Mouse (Mus musculus): ENCODE data around the gene Ddx50.
"Not testable (repeated sequence)": the region's sequence is repeated elsewhere in the genome, so short reads cannot be mapped to it uniquely, and the experiment has no call there.

The Ddx50 gene

DNA sequence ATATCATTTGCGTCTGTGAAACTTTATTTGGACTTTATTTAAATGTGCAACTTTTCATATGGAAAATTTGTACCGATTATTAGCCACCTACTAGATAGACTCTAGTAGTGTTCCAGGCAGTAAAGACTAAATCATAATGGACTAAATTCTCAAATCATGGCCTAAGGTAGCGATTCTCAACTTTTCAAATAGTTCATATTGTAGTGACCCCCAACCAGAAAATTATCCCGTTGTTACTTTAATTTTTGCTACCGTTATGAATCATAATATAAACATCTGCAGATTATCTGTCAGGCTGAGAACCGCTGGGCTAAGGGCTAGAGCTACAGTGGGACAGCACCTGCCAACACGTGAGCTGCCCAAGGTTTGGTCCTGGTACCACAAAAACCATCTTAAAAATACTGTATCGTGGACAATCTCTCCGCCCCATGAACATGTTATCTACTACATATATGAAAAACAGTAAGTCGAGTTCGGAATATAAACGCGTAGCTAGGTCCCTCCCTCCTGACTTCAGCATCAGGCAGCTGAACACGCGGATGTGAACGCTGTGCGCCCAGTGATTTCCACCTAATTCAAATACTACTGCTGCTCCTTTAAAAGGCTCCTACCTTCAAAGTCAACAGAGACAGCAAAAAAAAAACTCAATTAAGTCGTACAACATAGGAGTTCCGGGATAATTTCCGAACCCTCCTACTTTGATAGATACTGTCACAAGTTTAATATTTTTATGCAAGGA is 49.8 kb downstream of the Ddx50 start:
- DNase-seq (ENCODE audit: low read depth) = no peak

DNA sequence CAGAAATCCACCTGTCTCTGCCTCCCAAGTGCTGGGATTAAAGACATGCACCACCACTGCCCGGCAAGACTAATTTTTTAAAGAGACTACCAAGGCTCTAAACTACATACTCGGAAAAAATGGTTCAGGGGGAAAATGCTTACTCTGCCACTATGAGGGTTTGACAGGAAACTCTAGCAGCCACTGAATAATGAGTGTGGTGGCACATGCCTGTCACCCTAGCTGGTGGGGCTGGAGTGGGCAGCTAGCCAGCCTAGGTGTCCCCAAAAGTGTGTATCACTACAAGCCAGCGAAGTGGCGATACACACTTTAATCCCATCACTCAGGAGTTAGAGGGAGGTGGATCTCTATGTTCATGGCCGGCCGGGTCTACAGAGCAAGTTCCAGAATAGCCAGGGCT is 51.0 kb downstream of the Ddx50 start:
- DNase-seq (ENCODE audit: low read depth) = no peak

DNA sequence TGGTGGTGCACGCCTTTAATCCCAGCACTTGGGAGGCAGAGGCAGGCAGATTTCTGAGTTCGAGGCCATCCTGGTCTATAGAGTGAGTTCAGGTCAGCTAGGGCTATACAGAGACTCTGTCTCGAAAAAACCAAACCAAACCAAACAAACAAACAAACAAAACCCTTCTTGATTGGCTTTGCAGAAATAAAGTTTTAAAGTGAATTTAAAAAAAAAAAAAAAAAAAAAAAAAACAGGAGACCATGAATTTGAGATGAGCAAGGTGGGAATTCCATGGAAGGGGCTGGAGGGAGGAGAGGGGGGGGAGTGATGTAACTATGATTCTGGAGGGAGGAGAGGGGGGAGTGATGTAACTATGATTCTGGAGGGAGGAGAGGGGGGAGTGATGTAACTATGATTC is 51.7 kb downstream of the Ddx50 start:
- not testable (repeated sequence) for DNase-seq (ENCODE audit: low read depth)

DNA sequence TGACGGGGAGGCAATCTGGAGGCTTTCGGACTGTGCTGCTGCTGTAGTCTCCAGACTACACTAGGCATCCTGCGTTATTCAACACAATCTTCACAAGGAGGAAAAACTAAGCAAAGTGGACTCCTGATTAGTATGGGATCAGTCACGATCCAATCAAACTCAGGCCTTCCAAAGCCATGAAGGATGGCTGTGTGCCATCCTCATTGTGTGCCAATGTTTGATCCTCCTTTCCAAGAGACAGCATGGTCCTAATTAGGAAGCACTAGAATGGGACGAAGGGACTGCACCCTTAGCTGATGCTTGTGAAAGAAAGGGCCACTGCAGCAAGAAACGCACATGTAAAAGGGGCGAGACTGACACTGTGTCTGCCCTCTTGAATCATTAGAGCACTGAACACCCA is 58.5 kb downstream of the Ddx50 start:
- DNase-seq (ENCODE audit: low read depth) = no peak

DNA sequence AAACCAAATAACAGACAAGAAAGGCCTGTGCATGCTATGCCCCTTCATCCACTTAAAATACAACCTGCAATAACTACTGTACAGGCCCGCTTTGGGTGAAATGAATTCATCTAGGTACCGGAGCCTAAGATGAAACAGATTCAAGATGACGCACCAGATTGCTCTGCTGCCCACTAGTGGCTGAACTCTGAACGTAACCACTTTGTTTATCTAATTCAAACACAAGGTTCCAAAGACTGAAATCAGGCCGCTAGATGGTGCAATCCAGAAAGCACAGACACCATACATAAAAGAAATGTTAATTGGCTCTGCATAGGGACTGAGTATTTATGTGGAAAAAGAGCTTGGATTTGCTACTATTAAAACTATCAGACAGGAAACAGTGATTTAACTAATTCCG is 60.8 kb downstream of the Ddx50 start:
- DNase-seq (ENCODE audit: low read depth) = peak; percentile 95

DNA sequence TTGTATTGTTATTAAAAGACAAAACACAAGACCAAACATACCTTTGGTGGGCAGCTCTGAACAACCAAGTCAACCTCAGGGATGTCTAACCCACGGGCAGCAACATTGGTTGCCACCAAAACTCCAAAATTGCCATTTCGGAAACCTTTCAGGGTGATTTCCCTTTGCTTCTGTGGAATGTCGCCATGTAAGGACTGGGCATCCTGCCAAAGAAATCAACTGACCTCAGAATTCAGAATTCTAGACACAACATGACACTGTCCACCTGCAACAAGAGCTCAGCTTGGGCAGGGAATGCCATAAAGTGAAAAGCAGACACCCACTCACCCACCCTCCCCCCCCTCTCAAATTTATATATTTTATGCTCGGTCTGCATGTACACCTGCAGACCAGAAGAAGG is 62.4 kb downstream of the Ddx50 start:
- DNase-seq (ENCODE audit: low read depth) = no peak

DNA sequence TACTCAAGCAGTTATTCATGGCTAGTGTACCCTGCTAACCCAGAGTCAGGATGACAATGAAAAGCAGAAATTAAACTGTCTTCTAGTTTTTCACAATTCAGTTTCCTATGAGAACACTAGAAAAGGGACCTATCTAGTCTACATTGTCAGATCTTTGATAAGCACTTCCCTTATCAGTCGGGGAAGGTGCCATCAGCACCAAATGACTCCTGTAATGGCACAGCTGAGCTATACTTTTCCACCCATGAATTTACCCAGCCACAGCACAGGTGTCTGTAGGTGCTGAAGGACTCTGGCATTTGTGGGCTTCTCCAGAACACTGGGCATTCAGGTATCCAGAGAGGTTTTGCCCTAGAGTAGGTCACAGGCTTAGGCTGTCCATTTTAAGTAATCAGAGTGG is 67.8 kb downstream of the Ddx50 start:
- DNase-seq (ENCODE audit: low read depth) = no peak

DNA sequence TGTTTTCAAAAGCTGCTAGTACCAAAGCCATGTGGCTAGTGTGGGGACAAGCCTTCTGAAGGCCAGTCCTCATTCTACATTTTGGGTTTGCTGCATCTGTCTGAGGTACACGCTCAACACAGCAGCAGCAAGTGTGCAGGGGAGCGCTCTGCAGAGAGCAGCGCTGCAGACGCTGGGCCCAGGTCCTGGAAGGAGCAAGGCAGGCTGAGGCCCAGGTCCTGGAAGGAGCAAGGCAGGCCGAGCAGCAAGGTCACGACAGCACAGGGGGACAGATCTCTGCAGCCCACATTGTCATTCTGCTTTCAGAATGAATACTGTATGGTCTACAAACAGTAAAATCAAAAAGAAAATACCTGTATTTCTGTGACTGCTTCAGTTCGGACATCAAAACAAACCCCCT is 68.3 kb downstream of the Ddx50 start:
- no peak for DNase-seq (ENCODE audit: low read depth)

DNA sequence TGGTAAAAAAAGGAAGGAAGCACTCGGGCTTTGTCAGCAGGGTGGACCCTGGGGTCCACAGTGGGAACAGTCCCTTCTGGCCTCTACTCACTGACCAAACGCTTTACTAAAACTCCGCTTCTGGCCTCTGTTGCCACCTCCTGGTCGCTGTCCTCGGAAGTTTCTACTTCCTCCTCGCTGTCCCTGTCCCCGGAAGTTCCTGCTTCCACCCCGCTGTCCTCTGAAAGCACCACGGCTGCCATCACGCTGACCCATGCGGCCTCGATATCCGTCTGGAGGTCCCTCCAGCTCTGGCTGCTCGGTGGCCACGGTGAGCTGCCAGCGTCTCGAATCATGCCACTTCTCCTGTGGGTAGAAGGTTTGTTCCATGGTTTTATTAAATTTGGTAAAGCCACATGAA is 68.8 kb downstream of the Ddx50 start:
- no peak for DNase-seq (ENCODE audit: low read depth)

DNA sequence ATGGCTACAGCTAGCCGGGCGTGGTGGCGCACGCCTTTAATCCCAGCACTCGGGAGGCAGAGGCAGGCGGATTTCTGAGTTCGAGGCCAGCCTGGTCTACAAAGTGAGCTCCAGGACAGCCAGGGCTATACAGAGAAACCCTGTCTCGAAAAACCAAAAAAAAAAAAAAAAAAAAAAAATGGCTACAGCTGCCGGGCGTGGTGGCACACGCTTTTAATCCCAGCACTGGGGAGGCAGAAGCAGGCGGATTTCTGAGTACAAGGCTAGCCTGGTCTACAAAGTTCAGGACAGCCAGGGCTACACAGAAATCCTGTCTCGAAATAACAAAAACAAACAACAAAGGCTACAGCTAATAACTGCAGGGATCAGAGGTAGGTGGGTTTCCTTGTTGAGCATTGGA is 71.9 kb downstream of the Ddx50 start:
- not testable (repeated sequence) for DNase-seq (ENCODE audit: low read depth)

DNA sequence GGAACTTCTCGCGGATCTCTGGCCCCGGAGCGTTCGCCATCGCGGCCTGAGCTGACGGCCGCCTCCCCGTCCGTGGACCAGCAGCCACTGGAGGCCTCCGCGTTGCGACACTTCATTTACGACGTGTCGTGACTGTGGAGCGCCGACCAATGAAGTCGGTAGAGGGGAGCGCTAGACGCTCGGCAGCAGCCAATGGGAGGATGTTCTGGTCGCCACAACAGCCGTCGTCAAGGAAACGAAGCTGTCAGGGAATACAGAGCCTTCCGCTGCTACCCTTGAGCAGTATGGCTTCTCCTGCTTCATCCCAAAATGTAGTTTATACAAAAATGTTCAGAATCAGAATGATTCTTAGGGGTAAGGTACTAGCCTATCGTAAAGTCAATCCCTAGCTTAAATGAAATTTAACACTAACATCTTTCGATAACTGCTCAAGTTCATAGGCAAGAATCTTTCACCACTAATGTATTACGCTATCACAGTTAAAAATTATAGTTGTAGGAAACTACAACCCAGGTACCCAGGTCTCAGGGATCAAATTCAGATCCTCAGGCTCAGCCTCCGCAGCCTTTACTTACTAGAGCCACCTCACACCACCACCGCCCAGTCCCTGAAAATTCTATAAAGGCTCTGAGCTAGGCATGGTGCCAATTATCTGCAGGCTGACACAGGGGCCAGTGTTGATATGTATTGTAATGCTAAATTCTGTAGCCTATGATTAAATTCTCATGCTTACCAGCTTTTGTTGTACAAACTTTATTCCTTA is 72.5 kb downstream of the Ddx50 start, which contains the start of gene Kif1bp:
Gene Kif1bp (minus strand): TSS at position 120 of the 763 bp plus-strand sequence.
- DNase-seq (ENCODE audit: low read depth) = peak; percentile 97

DNA sequence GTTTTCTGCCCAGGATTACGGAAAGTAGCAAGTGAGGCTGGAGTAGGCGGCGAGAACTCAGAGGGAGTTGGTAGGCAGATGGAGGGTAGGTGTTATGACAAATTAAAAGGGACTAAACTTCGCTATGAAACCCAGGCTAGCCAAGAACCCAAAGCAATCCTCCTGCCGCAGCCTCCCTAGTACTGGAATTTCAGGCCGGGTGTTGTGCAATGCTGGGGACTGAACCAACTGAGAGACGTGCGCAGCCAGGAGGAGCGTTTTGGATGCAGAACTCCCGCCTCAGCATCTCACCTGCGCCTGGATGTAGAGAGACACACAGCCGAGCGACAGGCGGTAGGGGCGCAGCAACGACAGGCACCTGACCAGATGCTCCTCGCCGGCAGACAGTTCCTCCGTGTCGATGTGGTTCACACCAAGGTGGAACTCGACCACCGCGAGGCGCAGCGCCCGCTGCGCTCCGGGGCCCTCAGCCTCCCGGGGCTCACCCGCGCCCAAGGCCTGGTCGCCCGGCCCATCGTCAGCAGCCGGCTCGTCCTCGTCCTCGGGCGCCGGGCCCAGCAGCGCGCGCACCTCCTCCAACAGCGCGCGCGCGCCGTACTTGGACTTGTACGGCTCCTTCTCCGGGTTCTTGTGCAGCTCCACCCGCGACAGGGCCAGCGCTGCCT is 73.2 kb downstream of the Ddx50 start:
- DNase-seq (ENCODE audit: low read depth) = no peak

DNA sequence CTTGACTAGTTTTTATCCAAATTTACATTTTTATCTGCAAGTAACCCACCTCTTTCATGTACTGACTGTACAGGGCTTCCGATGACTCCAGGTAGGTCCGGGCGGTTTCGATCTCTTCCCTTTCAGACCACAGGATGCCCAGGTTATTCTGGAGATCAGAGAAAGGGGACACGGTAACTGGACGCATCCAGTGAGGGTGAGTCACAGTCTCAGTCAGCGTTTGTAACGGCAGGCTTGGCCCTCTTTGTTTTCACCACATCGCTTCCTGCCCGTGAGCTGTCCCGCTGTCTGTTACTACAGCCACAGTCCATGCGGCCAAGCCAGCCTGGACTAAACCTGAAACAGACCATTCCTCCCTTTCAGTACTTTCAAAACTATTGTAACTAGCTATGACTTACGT is 76.0 kb downstream of the Ddx50 start:
- DNase-seq (ENCODE audit: low read depth) = no peak

DNA sequence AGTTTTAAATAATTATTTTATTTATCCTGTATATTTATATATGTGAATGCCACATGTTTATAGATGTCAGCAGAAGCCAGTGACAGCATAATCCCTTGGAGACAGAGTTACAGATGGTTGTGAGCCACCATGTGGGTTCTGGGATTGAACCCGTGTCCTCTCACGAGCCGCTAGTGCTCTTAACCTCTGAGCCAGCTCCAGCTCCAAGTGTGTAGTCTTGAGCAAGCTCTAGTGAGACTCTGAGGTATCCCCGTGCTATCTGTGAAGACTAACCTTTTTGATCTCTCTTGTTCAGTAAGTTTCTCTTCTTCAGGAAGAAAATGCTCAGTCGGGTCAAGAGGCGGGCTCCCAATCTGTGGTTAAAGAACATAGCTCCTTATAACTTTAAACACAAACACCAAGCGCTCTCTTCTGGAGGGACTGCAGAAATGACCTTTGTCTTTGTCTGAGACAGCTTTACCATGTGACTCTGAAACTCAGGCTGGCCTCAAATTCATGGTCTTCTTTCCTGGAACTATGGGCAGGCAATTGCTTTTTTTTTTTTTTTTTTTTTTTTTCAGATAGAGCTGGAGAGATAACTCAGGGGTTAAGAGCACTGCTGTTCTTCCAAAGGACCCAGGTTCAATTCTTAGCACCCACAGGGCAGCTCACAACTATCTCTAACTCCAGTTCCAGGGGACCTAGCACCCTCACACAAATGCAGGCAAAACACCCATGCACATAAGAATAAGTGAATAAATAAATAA is 80.7 kb downstream of the Ddx50 start:
- no peak for DNase-seq (ENCODE audit: low read depth)

DNA sequence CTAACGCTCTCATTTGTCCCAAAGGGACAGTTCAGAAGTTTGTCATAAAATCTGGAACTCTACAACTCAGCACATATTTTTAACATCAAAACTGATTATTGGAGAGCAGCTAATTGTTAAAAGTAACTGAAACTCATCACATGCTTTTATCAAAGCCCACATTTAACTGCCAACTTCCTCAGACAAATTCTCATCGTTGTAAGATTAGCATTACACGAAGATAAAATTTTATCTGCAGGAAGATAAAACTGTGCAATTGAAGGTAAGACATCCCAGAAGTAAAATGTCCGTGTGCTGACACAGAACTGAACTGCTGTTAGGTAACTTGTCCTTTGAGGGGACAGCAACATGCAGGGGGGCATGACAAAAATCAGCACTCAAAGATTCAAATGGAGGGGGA is 82.2 kb downstream of the Ddx50 start:
- no peak for DNase-seq (ENCODE audit: low read depth)
